Mouse (Mus musculus) neural tube, embryonic 12.5 days (tissue): ENCODE results near the gene Soga1. TPM values are rescaled to one million over a fixed set of nuclear protein-coding genes. Genes with fewer than 3 reads are reported as not detected.

ENCODE experiments used
- polyA plus RNA-seq: library from polyadenylated mRNA; unstranded; fragments of >200 nt; fragmentation: Nextera tagmentation; extraction: Ambion mirVana; gene quantifications from 2 replicates; pipeline ENCODE4 v1.2.1, GENCODE M21; 2016

Gene Soga1
- polyA plus RNA-seq, 1 experiment from 2014 or later, result 6.1 TPM

Other genes with a start within 250 kb of the Soga1 start
- 61.2 and 61.7 TPM in 2 replicates for gene Tgif2, start 239.2 kb downstream of the Soga1 start, polyA plus RNA-seq
- 10.7 and 10.9 TPM in 2 replicates for gene 4930518I15Rik, start 221.3 kb downstream of the Soga1 start, polyA plus RNA-seq
- 169 and 179 TPM in 2 replicates for gene Rab5if, start 216.1 kb downstream of the Soga1 start, polyA plus RNA-seq
- gene Sla2, start 192.1 kb downstream of the Soga1 start, polyA plus RNA-seq, result 0.35 and 0.50 TPM in 2 replicates
- 61.8 and 63.4 TPM in 2 replicates for gene Ndrg3, start 87.2 kb downstream of the Soga1 start, polyA plus RNA-seq
- gene Dsn1, start 72.1 kb downstream of the Soga1 start, polyA plus RNA-seq, result 29.1 and 30.3 TPM in 2 replicates
- not detected in 2 replicates for gene Tldc2, start 7.8 kb upstream of the Soga1 start, polyA plus RNA-seq
- gene Samhd1, start 56.0 kb upstream of the Soga1 start, polyA plus RNA-seq, result 15.9 and 17.5 TPM in 2 replicates
- gene Rbl1, start 125.3 kb upstream of the Soga1 start, polyA plus RNA-seq, result 17.3 and 19.3 TPM in 2 replicates
- gene Rpn2, start 199.8 kb upstream of the Soga1 start, polyA plus RNA-seq, result 224 and 234 TPM in 2 replicates
- gene Mroh8, start 200.3 kb upstream of the Soga1 start, polyA plus RNA-seq, result 0.82 and 0.91 TPM in 2 replicates